ENCODE assay signal across 8 mouse cellular contexts in genomic region chr16:35734038-35734437, GRCm38 (mm10). TPM values are rescaled to one million over a fixed set of nuclear protein-coding genes. Genes with fewer than 3 reads are reported as not detected.
DNase-seq lines count a peak whose midpoint lies in the region; ATAC-seq and TF ChIP-seq lines count a peak whose summit lies in the region.

No protein-coding gene starts in this region.

- TF ChIP-seq POLR2A in bone marrow macrophage, adult 2 months (IDR thresholded peaks at IDR 0.05; ENCODE audit: borderline replicate concordance, low read depth, low read length), result no peak
- TF ChIP-seq POLR2A in embryonic fibroblast, embryonic 13.5 days (IDR thresholded peaks at IDR 0.05; ENCODE audit: low read depth, low read length), result no peak

- no peak overlapping the region for H3K27ac ChIP-seq in bone marrow macrophage, adult 2 months (ENCODE audit: insufficient read depth, low read depth, low read length)
- H3K27ac ChIP-seq in embryonic fibroblast, embryonic 13.5 days (ENCODE audit: insufficient read depth, low read length), result no peak overlapping the region

- H3K4me3 ChIP-seq in bone marrow macrophage, adult 2 months (ENCODE audit: insufficient read depth, low read length), result no peak overlapping the region
- no peak overlapping the region for H3K4me3 ChIP-seq in embryonic fibroblast, embryonic 13.5 days (ENCODE audit: insufficient read depth, low read length)

- peaks cover 2% of the 10 kb centered on the region for H3K4me1 ChIP-seq in bone marrow macrophage, adult 2 months (ENCODE audit: control insufficient read depth, insufficient read depth, low read length)
- no peaks in the 10 kb centered on the region for H3K4me1 ChIP-seq in embryonic fibroblast, embryonic 13.5 days (ENCODE audit: control insufficient read depth, insufficient read depth, low read length)

- peak; percentile 60 for DNase-seq in right cerebral cortex, postnatal 14 days
- no peak for DNase-seq in right cerebral cortex, postnatal 25 days
- peak; percentile 26 for DNase-seq in hindlimb bud, embryonic 11.5 days (ENCODE audit: extremely low spot score, low read depth, low spot score)
- DNase-seq in liver, result peak; percentile 84
- peak; percentile 53 to 86 for DNase-seq in thymus, postnatal 10 days (ENCODE audit: low spot score in 2 of 2)

- peak; percentile 95 for TF ChIP-seq CTCF in bone marrow macrophage, adult 2 months (IDR thresholded peaks at IDR 0.05; ENCODE audit: low read depth, low read length)
- peak; percentile 82 for TF ChIP-seq CTCF in embryonic fibroblast, embryonic 13.5 days (IDR thresholded peaks at IDR 0.05; ENCODE audit: borderline replicate concordance, insufficient read depth, low read length)

- ATAC-seq in neutrophil, adult 5-6 weeks (ENCODE audit: extremely low read depth, insufficient number of reproducible peaks, low FRiP score, poor library complexity, severe bottlenecking), result peak; percentile 86

RNA-seq across cellular contexts. Expression of gene Dirc2, which starts 35.1 kb away (rescaled TPM):
- polyA plus RNA-seq in bone marrow macrophage, adult 2 months (2012; ENCODE audit: insufficient read depth, insufficient read length, missing spikeins), result 19.9 and 21.2 TPM in 2 replicates
- polyA plus RNA-seq in embryonic fibroblast, embryonic 13.5 days (2011; ENCODE audit: insufficient read length, low read depth, missing spikeins), result 25.1 and 27.6 TPM in 2 replicates
- 4.4 and 10.4 TPM in 2 replicates for total RNA-seq in neutrophil, adult 5-6 weeks (2017)

RNA-seq across cellular contexts. Expression of gene Hspbap1, which starts 36.1 kb away (rescaled TPM):
- 3.2 and 3.3 TPM in 2 replicates for polyA plus RNA-seq in bone marrow macrophage, adult 2 months (2012; ENCODE audit: insufficient read depth, insufficient read length, missing spikeins)
- 10.8 and 12.5 TPM in 2 replicates for polyA plus RNA-seq in embryonic fibroblast, embryonic 13.5 days (2011; ENCODE audit: insufficient read length, low read depth, missing spikeins)
- 17.3 and 24.3 TPM in 2 replicates for total RNA-seq in neutrophil, adult 5-6 weeks (2017)
